Mouse (Mus musculus) testis, postnatal 14 days (tissue): ENCODE measurements around the gene Chchd1.
A peak's percentile ranks its signal among the peaks of the same experiment; 100 is the strongest.

Experiments
- DNase-seq: peaks from one replicate; pipeline ENCODE4 v3.0.0; 2021; ENCODE audit warnings: low spot score

Chchd1 gene

GRCm38 (mm10) chr14:20702741-20703381 is at the start of gene Chchd1:
Gene Chchd1 (plus strand): TSS chr14:20703006.
- DNase-seq, result peak; percentile 90

- no peak for DNase-seq
Measured at GRCm38 (mm10) chr14:20654690-20655421, 48.0 kb upstream of the Chchd1 start.

GRCm38 (mm10) chr14:20655731-20656130 is 47.1 kb upstream of the Chchd1 start:
- no peak for DNase-seq

- DNase-seq, result no peak
Measured at GRCm38 (mm10) chr14:20656361-20656760, 46.4 kb upstream of the Chchd1 start, which contains the start of gene Myoz1. Gene Myoz1 (minus strand): TSS chr14:20656540.

GRCm38 (mm10) chr14:20658326-20658725 is 44.5 kb upstream of the Chchd1 start:
- no peak for DNase-seq

GRCm38 (mm10) chr14:20658902-20659301 is 43.9 kb upstream of the Chchd1 start:
- no peak for DNase-seq

- DNase-seq, result no peak
Measured at GRCm38 (mm10) chr14:20659687-20660086, 43.1 kb upstream of the Chchd1 start.

- peak; percentile 92 for DNase-seq
Measured at GRCm38 (mm10) chr14:20660827-20661660, 41.8 kb upstream of the Chchd1 start.

- DNase-seq, result no peak
Measured at GRCm38 (mm10) chr14:20661661-20662331, 41.0 kb upstream of the Chchd1 start.

- no peak for DNase-seq
Measured at GRCm38 (mm10) chr14:20662740-20663139, 40.1 kb upstream of the Chchd1 start.

- no peak for DNase-seq
Measured at GRCm38 (mm10) chr14:20663601-20664000, 39.2 kb upstream of the Chchd1 start.

GRCm38 (mm10) chr14:20664436-20664835 is 38.4 kb upstream of the Chchd1 start:
- DNase-seq, result no peak

GRCm38 (mm10) chr14:20667469-20667868 is 35.3 kb upstream of the Chchd1 start:
- DNase-seq, result no peak

GRCm38 (mm10) chr14:20668154-20668810 is 34.5 kb upstream of the Chchd1 start, which contains the start of gene Synpo2l:
Gene Synpo2l (minus strand): TSS chr14:20668354.
- no peak for DNase-seq

- DNase-seq, result no peak
Measured at GRCm38 (mm10) chr14:20672990-20673389, 29.8 kb upstream of the Chchd1 start.

- no peak for DNase-seq
Measured at GRCm38 (mm10) chr14:20673735-20674063, 29.1 kb upstream of the Chchd1 start.

- DNase-seq, result peak; percentile 99
Measured at GRCm38 (mm10) chr14:20674064-20674833, 28.6 kb upstream of the Chchd1 start, which contains the start of gene Sec24c. Gene Sec24c (plus strand): TSS chr14:20674308.

GRCm38 (mm10) chr14:20677906-20678305 is 24.9 kb upstream of the Chchd1 start:
- DNase-seq, result no peak

- no peak for DNase-seq
Measured at GRCm38 (mm10) chr14:20681742-20682141, 21.1 kb upstream of the Chchd1 start.

- no peak for DNase-seq
Measured at GRCm38 (mm10) chr14:20682498-20682897, 20.3 kb upstream of the Chchd1 start.

- no peak for DNase-seq
Measured at GRCm38 (mm10) chr14:20686576-20686975, 16.2 kb upstream of the Chchd1 start.
